In genomic region chr15:57633067-57633466, GRCm38 (mm10) we compare ENCODE assay signal across 11 mouse cellular contexts.
A peak's percentile ranks its signal among the peaks of the same experiment; 100 is the strongest.
DNase-seq lines count a peak whose midpoint lies in the region; ATAC-seq lines count a peak whose summit lies in the region.
"Had no signal": no experiment of that assay in that cellular context is flagged by ENCODE, and none has a peak within 500 bp of the region (broad histone marks: within the 10 kb centered on the region; RNA-seq: fewer than 3 reads in every experiment).

No protein-coding gene starts in this region.

- H3K9ac ChIP-seq in hindbrain, embryonic 16.5 days (ENCODE audit: low read depth, low read length): no peak overlapping the region
- H3K9ac ChIP-seq in hindbrain, embryonic 11.5 days (ENCODE audit: low read depth, low read length): no peak overlapping the region
- H3K9ac ChIP-seq: liver, embryonic 15.5 days had no signal

- H3K27ac ChIP-seq in hindbrain, embryonic 16.5 days (ENCODE audit: low read depth, low read length): no peak overlapping the region
- H3K27ac ChIP-seq in hindbrain, embryonic 11.5 days (ENCODE audit: low read depth, low read length): no peak overlapping the region
- H3K27ac ChIP-seq: hindbrain, embryonic 10.5 days; liver, embryonic 15.5 days had no signal

- ATAC-seq in hindbrain, embryonic 16.5 days: peak; percentile 68
- ATAC-seq in hindbrain, embryonic 11.5 days (ENCODE audit: low FRiP score): no peak

- 58% methylated on average over 3 of the region's 3 CpGs for WGBS in hindbrain, embryonic 16.5 days
- WGBS in hindbrain, embryonic 11.5 days: 86% methylated on average over 3 of the region's 3 CpGs

- H3K4me2 ChIP-seq in hindbrain, embryonic 16.5 days (ENCODE audit: low read length): no peak overlapping the region
- H3K4me2 ChIP-seq in hindbrain, embryonic 11.5 days (replicated peaks; ENCODE audit: low read depth, low read length): no peak overlapping the region
- H3K4me2 ChIP-seq: liver, embryonic 15.5 days had no signal

- H3K9me3 ChIP-seq in hindbrain, embryonic 16.5 days (ENCODE audit: control insufficient read depth, low read length): no peaks in the 10 kb centered on the region
- no peaks in the 10 kb centered on the region for H3K9me3 ChIP-seq in hindbrain, embryonic 11.5 days (ENCODE audit: control insufficient read depth, low read length)
- H3K9me3 ChIP-seq: hindbrain, embryonic 10.5 days; liver, embryonic 15.5 days had no signal

- intact Hi-C loops in left cerebral cortex, postnatal 36 days (cut with DNase I): no loop called here
- intact Hi-C loops in heart, postnatal 25 days (cut with DNase I): no loop called here

- H3K4me1 ChIP-seq in hindbrain, embryonic 16.5 days (ENCODE audit: control insufficient read depth, insufficient read depth, low read depth, low read length): no peaks in the 10 kb centered on the region
- H3K4me1 ChIP-seq in hindbrain, embryonic 11.5 days (replicated peaks; ENCODE audit: control insufficient read depth, insufficient read depth, low read length): no peaks in the 10 kb centered on the region
- H3K4me1 ChIP-seq: hindbrain, embryonic 10.5 days; liver, embryonic 15.5 days had no signal

- no peak overlapping the region for H3K4me3 ChIP-seq in hindbrain, embryonic 16.5 days (ENCODE audit: low read length)
- no peak overlapping the region for H3K4me3 ChIP-seq in hindbrain, embryonic 11.5 days (ENCODE audit: low read depth, low read length)
- H3K4me3 ChIP-seq: hindbrain, embryonic 10.5 days; liver, embryonic 15.5 days had no signal

- no peak for DNase-seq in hindbrain, embryonic 11.5 days (ENCODE audit: low spot score)
- peak; percentile 70 for DNase-seq in adipocyte (ENCODE audit: low spot score)
- peak; percentile 29 to 32 for DNase-seq in frontal cortex, postnatal 14 days (ENCODE audit: low spot score in 2 of 2)
- peak; percentile 24 to 25 for DNase-seq in left cerebral cortex, postnatal 36 days (ENCODE audit: low spot score in 2 of 2)
- DNase-seq in kidney, postnatal 36 days: no peak
- DNase-seq in spleen, postnatal 14 days (ENCODE audit: low spot score in 2 of 2): no peak
- DNase-seq in heart, postnatal 25 days (ENCODE audit: low spot score): no peak
- DNase-seq: thymus, postnatal 4 days had no signal

- H3K36me3 ChIP-seq in hindbrain, embryonic 16.5 days (ENCODE audit: control insufficient read depth, insufficient read depth, low read length): no peaks in the 10 kb centered on the region
- H3K36me3 ChIP-seq in hindbrain, embryonic 11.5 days (ENCODE audit: control insufficient read depth, insufficient read depth, low read length): no peaks in the 10 kb centered on the region
- H3K36me3 ChIP-seq: hindbrain, embryonic 10.5 days; liver, embryonic 15.5 days had no signal

- no peaks in the 10 kb centered on the region for H3K27me3 ChIP-seq in hindbrain, embryonic 16.5 days (replicated peaks; ENCODE audit: control insufficient read depth, insufficient read depth, low read length)
- no peaks in the 10 kb centered on the region for H3K27me3 ChIP-seq in hindbrain, embryonic 11.5 days (ENCODE audit: control insufficient read depth, insufficient read depth, low read length)
- H3K27me3 ChIP-seq: liver, embryonic 15.5 days had no signal

Comparison
In these comparisons a context has a peak if more than half of its experiments do, and no peak if none do; other contexts are left out.
1. DNase-seq: peak in adipocyte (single experiment), frontal cortex, postnatal 14 days (2 of 2) and left cerebral cortex, postnatal 36 days (2 of 2); none in hindbrain, embryonic 11.5 days (single experiment), kidney, postnatal 36 days (0 of 2), spleen, postnatal 14 days (0 of 2) and heart, postnatal 25 days (single experiment).